Mouse (Mus musculus): ENCODE data around the gene Pip5k1b. TPM values are rescaled to one million over a fixed set of nuclear protein-coding genes. Genes with fewer than 3 reads are reported as not detected.

Pip5k1b gene
- polyA plus RNA-seq, 1 experiment: 3.1 TPM

GRCm38 (mm10) chr19:24538181-24538580 lies 17.5 kb downstream of the Pip5k1b start:
- Histone ChIP-seq H3K27me3 (ENCODE audit: control insufficient read depth) (no peaks in the 10 kb centered on the region), H3K4me1 (ENCODE audit: control insufficient read depth) (peaks cover 92% of the 10 kb centered on the region), H3K9me3 (ENCODE audit: control insufficient read depth, low read length) (no peaks in the 10 kb centered on the region), H3K36me3 (ENCODE audit: control insufficient read depth) (peaks cover 48% of the 10 kb centered on the region), H3K4me3 (replicated peaks) (no peak overlapping the region)
- no peak for TF ChIP-seq TAL1 (IDR thresholded peaks at IDR 0.05; ENCODE audit: low read length)
- no peak for TF ChIP-seq GATA1 (IDR thresholded peaks at IDR 0.05; ENCODE audit: low read length)

- peaks cover 92% of the 10 kb centered on the region for H3K4me1 ChIP-seq (ENCODE audit: control insufficient read depth)
These were observed 18.0 kb downstream of the Pip5k1b start for GRCm38 (mm10) chr19:24537691-24538090.

GRCm38 (mm10) chr19:24536920-24537319 lies 18.8 kb downstream of the Pip5k1b start:
- Histone ChIP-seq H3K4me1 (ENCODE audit: control insufficient read depth) (peaks cover 90% of the 10 kb centered on the region), H3K4me3 (replicated peaks) (no peak overlapping the region), H3K36me3 (ENCODE audit: control insufficient read depth) (peaks cover 50% of the 10 kb centered on the region)

More at GRCm38 (mm10) chr19:24537691-24538090, 18.0 kb downstream of the Pip5k1b start:
- TF ChIP-seq GATA1 (IDR thresholded peaks at IDR 0.05; ENCODE audit: low read length) (no peak), TAL1 (IDR thresholded peaks at IDR 0.05; ENCODE audit: low read length) (no peak)
- H3K36me3 ChIP-seq (ENCODE audit: control insufficient read depth): peaks cover 51% of the 10 kb centered on the region
- no peaks in the 10 kb centered on the region for H3K9me3 ChIP-seq (ENCODE audit: control insufficient read depth, low read length)
- H3K4me3 ChIP-seq (replicated peaks): no peak overlapping the region
- no peaks in the 10 kb centered on the region for H3K27me3 ChIP-seq (ENCODE audit: control insufficient read depth)

DNA sequence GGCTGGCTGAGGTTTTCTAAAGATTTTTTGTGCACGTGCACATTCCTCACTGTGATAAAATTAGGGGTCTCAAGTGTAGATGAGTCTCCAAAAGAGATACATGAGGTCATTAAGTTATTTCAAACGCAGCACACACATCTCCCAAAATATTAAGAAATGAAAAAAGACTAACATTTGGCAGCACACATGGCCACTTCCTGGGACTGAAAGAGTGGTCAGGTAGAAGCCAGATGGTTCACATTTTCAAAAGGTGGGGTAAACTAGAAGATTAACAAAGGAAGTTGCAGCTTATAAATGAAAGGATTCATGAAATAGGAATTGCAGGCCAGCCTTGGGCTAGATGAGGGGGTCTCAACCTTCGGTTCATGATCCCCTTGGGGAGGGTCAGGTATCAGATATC lies 19.4 kb downstream of the Pip5k1b start:
- H3K4me3 ChIP-seq (replicated peaks): no peak overlapping the region
- peaks cover 90% of the 10 kb centered on the region for H3K4me1 ChIP-seq (ENCODE audit: control insufficient read depth)
- TF ChIP-seq GATA1 (IDR thresholded peaks at IDR 0.05; ENCODE audit: low read length) (no peak), TAL1 (IDR thresholded peaks at IDR 0.05; ENCODE audit: low read length) (no peak)
- peaks cover 50% of the 10 kb centered on the region for H3K36me3 ChIP-seq (ENCODE audit: control insufficient read depth)
- no peaks in the 10 kb centered on the region for H3K27me3 ChIP-seq (ENCODE audit: control insufficient read depth)
- no peaks in the 10 kb centered on the region for H3K9me3 ChIP-seq (ENCODE audit: control insufficient read depth, low read length)

More at GRCm38 (mm10) chr19:24536920-24537319, 18.8 kb downstream of the Pip5k1b start:
- Histone ChIP-seq H3K9me3 (ENCODE audit: control insufficient read depth, low read length) (no peaks in the 10 kb centered on the region), H3K27me3 (ENCODE audit: control insufficient read depth) (no peaks in the 10 kb centered on the region)
- TF ChIP-seq TAL1 (IDR thresholded peaks at IDR 0.05; ENCODE audit: low read length): no peak
- no peak for TF ChIP-seq GATA1 (IDR thresholded peaks at IDR 0.05; ENCODE audit: low read length)

DNA sequence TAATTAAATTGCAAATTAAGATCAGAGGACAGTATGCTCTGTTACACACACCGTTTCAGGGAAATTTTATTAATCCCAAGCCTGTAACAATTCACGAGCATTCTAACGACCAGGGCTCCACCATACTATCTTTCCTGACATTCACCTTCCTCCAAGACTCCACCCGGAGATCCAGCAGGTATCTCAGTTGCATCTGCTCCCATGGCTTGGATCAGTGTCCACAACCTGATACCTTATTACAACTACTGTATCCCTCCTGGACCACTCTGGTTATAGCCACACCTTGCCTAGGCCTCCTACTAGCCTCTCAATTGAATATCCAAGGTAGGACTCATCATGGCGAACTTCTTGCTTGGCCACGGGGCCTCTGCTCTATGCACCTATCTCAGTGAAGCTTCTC lies 20.5 kb downstream of the Pip5k1b start:
- TF ChIP-seq GATA1 (IDR thresholded peaks at IDR 0.05; ENCODE audit: low read length) (no peak), TAL1 (IDR thresholded peaks at IDR 0.05; ENCODE audit: low read length) (no peak)
- Histone ChIP-seq H3K36me3 (ENCODE audit: control insufficient read depth) (peaks cover 46% of the 10 kb centered on the region), H3K27me3 (ENCODE audit: control insufficient read depth) (no peaks in the 10 kb centered on the region), H3K4me1 (ENCODE audit: control insufficient read depth) (peaks cover 87% of the 10 kb centered on the region), H3K9me3 (ENCODE audit: control insufficient read depth, low read length) (no peaks in the 10 kb centered on the region), H3K4me3 (replicated peaks) (peak overlapping the region; percentile 59)

DNA sequence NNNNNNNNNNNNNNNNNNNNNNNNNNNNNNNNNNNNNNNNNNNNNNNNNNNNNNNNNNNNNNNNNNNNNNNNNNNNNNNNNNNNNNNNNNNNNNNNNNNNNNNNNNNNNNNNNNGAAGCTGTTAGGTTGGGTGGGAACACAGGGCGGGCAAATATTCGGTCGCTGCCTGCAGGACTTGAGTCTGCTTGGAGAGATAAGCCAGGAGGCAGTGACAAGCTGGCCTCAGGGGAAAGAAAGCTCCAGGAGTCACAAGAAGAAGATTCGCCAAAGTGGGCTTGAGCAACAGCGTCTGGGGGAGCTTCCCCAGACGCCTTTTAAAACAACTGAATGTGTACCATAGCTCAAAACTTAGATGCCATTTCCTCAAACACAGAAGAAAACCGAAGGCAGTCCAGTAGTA lies 20.9 kb downstream of the Pip5k1b start:
- no peaks in the 10 kb centered on the region for H3K9me3 ChIP-seq (ENCODE audit: control insufficient read depth, low read length)
- H3K27me3 ChIP-seq (ENCODE audit: control insufficient read depth): no peaks in the 10 kb centered on the region
- peaks cover 87% of the 10 kb centered on the region for H3K4me1 ChIP-seq (ENCODE audit: control insufficient read depth)
- TF ChIP-seq GATA1 (IDR thresholded peaks at IDR 0.05; ENCODE audit: low read length) (peak; percentile 79), TAL1 (IDR thresholded peaks at IDR 0.05; ENCODE audit: low read length) (peak; percentile 75)
- peaks cover 42% of the 10 kb centered on the region for H3K36me3 ChIP-seq (ENCODE audit: control insufficient read depth)
- H3K4me3 ChIP-seq (replicated peaks): peak overlapping the region; percentile 59

GRCm38 (mm10) chr19:24528910-24529561 lies 26.6 kb downstream of the Pip5k1b start:
- Histone ChIP-seq H3K27me3 (ENCODE audit: control insufficient read depth) (no peaks in the 10 kb centered on the region), H3K4me1 (ENCODE audit: control insufficient read depth) (peaks cover 81% of the 10 kb centered on the region), H3K4me3 (replicated peaks) (peak overlapping the region; percentile 20), H3K9me3 (ENCODE audit: control insufficient read depth, low read length) (no peaks in the 10 kb centered on the region), H3K36me3 (ENCODE audit: control insufficient read depth) (peaks cover 43% of the 10 kb centered on the region)
- no peak for TF ChIP-seq TAL1 (IDR thresholded peaks at IDR 0.05; ENCODE audit: low read length)
- no peak for TF ChIP-seq GATA1 (IDR thresholded peaks at IDR 0.05; ENCODE audit: low read length)

GRCm38 (mm10) chr19:24528129-24528730 lies 27.4 kb downstream of the Pip5k1b start:
- no peaks in the 10 kb centered on the region for H3K9me3 ChIP-seq (ENCODE audit: control insufficient read depth, low read length)
- H3K4me3 ChIP-seq (replicated peaks): peak overlapping the region; percentile 8
- no peaks in the 10 kb centered on the region for H3K27me3 ChIP-seq (ENCODE audit: control insufficient read depth)
- TF ChIP-seq TAL1 (IDR thresholded peaks at IDR 0.05; ENCODE audit: low read length) (no peak), GATA1 (IDR thresholded peaks at IDR 0.05; ENCODE audit: low read length) (no peak)
- peaks cover 47% of the 10 kb centered on the region for H3K36me3 ChIP-seq (ENCODE audit: control insufficient read depth)
- peaks cover 82% of the 10 kb centered on the region for H3K4me1 ChIP-seq (ENCODE audit: control insufficient read depth)

DNA sequence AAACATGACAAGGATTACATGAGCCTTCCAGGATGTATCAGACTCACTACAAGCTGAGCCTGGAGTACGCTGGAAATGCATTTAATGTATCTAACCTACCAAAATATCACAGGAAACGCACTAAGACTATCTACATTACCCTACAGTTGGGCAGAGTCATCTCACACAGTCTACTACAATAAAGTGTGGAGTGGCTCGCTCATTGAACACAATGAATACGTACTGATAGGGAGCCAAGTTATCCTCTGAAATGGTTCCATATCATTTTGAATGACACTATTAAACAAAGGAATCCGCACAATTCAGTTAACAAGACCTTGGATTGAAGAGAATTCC lies 28.1 kb downstream of the Pip5k1b start:
- Histone ChIP-seq H3K9me3 (ENCODE audit: control insufficient read depth, low read length) (no peaks in the 10 kb centered on the region), H3K4me1 (ENCODE audit: control insufficient read depth) (peaks cover 78% of the 10 kb centered on the region), H3K36me3 (ENCODE audit: control insufficient read depth) (peaks cover 43% of the 10 kb centered on the region), H3K27me3 (ENCODE audit: control insufficient read depth) (no peaks in the 10 kb centered on the region), H3K4me3 (replicated peaks) (no peak overlapping the region)
- TF ChIP-seq GATA1 (IDR thresholded peaks at IDR 0.05; ENCODE audit: low read length) (no peak), TAL1 (IDR thresholded peaks at IDR 0.05; ENCODE audit: low read length) (no peak)
